Mouse (Mus musculus) limb, embryonic 10.5 days (tissue): ENCODE results near the gene Cyp4x1. TPM values are rescaled to one million over a fixed set of nuclear protein-coding genes. Genes with fewer than 3 reads are reported as not detected.
"Not testable (repeated sequence)": the region's sequence is repeated elsewhere in the genome, so short reads cannot be mapped to it uniquely, and the experiment has no call there.

Experiments
- DNase-seq: peaks from one replicate; pipeline ENCODE4 v3.0.0-alpha.2; 2017; ENCODE audit warnings: low spot score
- H3K27ac ChIP-seq: fragments of 300-500 bp; sonication (generic); 2 replicates; pipeline ENCODE4 v1.5.1; 2016; ENCODE audit warnings: mild to moderate bottlenecking
- H3K27me3 ChIP-seq: fragments of 300-500 bp; sonication (generic); 2 replicates; pipeline ENCODE4 v1.6.1; 2016; ENCODE audit warnings: low read depth, mild to moderate bottlenecking; ENCODE audit not compliant: poor library complexity, severe bottlenecking
- H3K36me3 ChIP-seq: fragments of 300-500 bp; sonication (generic); 2 replicates; pipeline ENCODE4 v1.6.1; 2016; ENCODE audit warnings: mild to moderate bottlenecking, moderate library complexity
- H3K4me1 ChIP-seq: fragments of 300-500 bp; sonication (generic); 2 replicates; pipeline ENCODE4 v1.6.1; 2016
- H3K4me3 ChIP-seq: fragments of 300-500 bp; sonication (generic); 2 replicates; pipeline ENCODE4 v1.5.1; 2016; ENCODE audit warnings: mild to moderate bottlenecking, moderate library complexity
- H3K9me3 ChIP-seq: fragments of 300-500 bp; sonication (generic); replicated peaks from 2 replicates; pipeline ENCODE4 v1.6.1; 2016; ENCODE audit warnings: mild to moderate bottlenecking
- WGBS: fragments of 180-500 bp; shearing (Covaris S2); methylation state at CpG from one replicate; pipeline ENCODE4 v1.1.7; 2016; 5-methylcytosine and 5-hydroxymethylcytosine counted together
- polyA plus RNA-seq: library from polyadenylated mRNA; unstranded; fragments of >200 nt; fragmentation: Nextera tagmentation; extraction: Ambion mirVana; gene quantifications from 2 replicates; pipeline ENCODE4 v1.2.1, GENCODE M21; 2016

The Cyp4x1 gene
- polyA plus RNA-seq, result 0.04 and 0.06 TPM in 2 replicates

- H3K4me1 ChIP-seq, result peaks cover 7% of the 10 kb centered on the region
- H3K36me3 ChIP-seq, result no peaks in the 10 kb centered on the region
- H3K27me3 ChIP-seq, result peaks cover 34% of the 10 kb centered on the region
- DNase-seq, result peak; percentile 45
- 2% methylated on average over 29 of the region's 29 CpGs for WGBS
- H3K9me3 ChIP-seq, result no peaks in the 10 kb centered on the region
- H3K27ac ChIP-seq, result no peak within 1 kb of the TSS
- H3K4me3 ChIP-seq, result peak within 1 kb of the TSS; percentile 41
These were observed at the start of gene Cyp4x1 for GRCm38 (mm10) chr4:115133621-115134295. TSS of gene Cyp4x1 (minus strand) at chr4:115134281.

DNA sequence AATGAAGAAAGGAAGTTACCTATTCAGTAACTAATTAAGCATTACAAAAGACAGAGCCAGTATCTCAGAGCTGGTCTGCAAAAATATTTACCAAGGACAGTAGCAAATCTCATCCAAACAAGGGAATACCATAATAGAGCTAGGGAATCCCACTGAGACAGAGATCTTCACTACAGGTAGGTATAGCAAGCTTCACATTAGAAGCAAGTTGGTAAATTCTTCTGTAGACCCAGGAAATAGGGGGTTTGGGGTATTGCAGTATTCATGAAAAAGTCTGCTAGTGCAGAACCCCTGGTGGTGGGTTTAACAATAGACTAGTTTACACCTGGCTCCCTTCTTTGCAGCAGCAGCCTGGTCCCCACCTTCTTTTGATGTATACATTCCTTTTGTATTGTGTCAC, 42.1 kb upstream of the Cyp4x1 start:
- not testable (repeated sequence) for H3K27me3 ChIP-seq, H3K4me1 ChIP-seq, H3K36me3 ChIP-seq, H3K9me3 ChIP-seq, DNase-seq, H3K4me3 ChIP-seq, H3K27ac ChIP-seq

DNA sequence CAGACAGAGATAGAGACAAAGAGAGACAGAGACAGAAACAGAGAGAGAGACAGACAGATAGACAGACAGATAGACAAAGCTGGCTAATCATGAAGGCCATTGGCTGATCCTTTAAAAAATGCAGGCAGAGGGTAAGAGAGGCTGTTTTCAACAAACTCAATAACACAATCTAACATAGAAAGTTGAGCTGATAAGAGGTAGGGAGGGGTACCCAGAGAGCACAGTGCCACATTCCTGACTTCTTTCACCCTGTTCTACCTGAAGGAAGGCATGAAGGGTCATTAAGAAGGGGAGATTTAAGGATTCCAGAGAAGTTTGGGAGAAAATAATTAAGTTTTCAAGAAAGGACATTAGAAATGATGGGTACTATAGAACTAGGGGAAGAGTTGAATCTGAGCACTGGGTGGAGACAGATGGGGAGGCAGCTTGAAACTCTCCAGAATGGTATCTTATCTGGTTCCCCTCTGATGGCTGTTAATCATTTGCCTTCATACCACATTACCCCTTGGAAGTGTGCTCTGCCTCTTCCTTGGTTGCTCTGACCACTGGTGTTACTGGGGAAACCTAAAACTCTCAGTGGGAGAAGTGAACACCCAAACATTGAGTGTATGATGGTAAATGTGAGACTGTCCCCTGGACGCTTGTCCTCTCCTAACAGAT, 40.7 kb upstream of the Cyp4x1 start:
- Histone ChIP-seq H3K9me3 (no peaks in the 10 kb centered on the region), H3K4me3 (no peak overlapping the region), H3K27me3 (no peaks in the 10 kb centered on the region), H3K4me1 (no peaks in the 10 kb centered on the region), H3K27ac (no peak overlapping the region), H3K36me3 (no peaks in the 10 kb centered on the region)
- no peak for DNase-seq
- WGBS, result 84% methylated on average over 1 of the region's 1 CpGs

- H3K4me1 ChIP-seq, H3K4me3 ChIP-seq, H3K9me3 ChIP-seq, DNase-seq, H3K36me3 ChIP-seq, H3K27me3 ChIP-seq, H3K27ac ChIP-seq: not testable (repeated sequence)
- WGBS, result 79% methylated on average over 3 of the region's 3 CpGs
These were observed 24.9 kb upstream of the Cyp4x1 start for GRCm38 (mm10) chr4:115158963-115159362.

- Histone ChIP-seq H3K4me3 (no peak overlapping the region), H3K36me3 (no peaks in the 10 kb centered on the region), H3K4me1 (no peaks in the 10 kb centered on the region), H3K9me3 (no peaks in the 10 kb centered on the region), H3K27ac (no peak overlapping the region), H3K27me3 (no peaks in the 10 kb centered on the region)
- DNase-seq, result no peak
- WGBS, result 91% methylated on average over 2 of the region's 2 CpGs
These were observed 20.6 kb upstream of the Cyp4x1 start for GRCm38 (mm10) chr4:115154723-115155122.

GRCm38 (mm10) chr4:115134296-115134630, 182 bp upstream of the Cyp4x1 start:
- no peak for DNase-seq
- H3K9me3 ChIP-seq, result no peaks in the 10 kb centered on the region
- peaks cover 7% of the 10 kb centered on the region for H3K4me1 ChIP-seq
- H3K27me3 ChIP-seq, result peaks cover 34% of the 10 kb centered on the region
- no peak overlapping the region for H3K4me3 ChIP-seq
- H3K27ac ChIP-seq, result no peak overlapping the region
- WGBS, result 25% methylated on average over 7 of the region's 7 CpGs
- no peaks in the 10 kb centered on the region for H3K36me3 ChIP-seq

DNA sequence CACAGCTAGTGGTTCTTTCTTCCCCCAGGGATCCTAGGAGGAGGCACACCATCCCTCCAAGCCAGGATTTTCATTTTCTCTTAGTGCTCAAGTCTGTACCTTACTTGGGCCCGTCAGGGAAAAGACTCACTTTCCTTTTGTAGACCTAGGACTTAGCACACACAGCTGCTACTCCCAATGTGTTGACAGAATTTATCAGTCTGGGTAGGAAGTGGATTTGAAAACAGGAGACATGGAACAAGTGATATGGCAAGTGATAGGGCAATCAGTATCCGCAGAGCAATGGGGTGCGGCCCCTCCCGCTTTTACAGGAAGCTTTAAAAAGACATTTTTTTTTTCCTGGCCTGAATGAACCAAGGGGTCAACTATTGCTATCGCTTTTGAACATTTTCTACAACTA, 996 bp downstream of the Cyp4x1 start:
- Histone ChIP-seq H3K27ac (no peak overlapping the region), H3K9me3 (no peaks in the 10 kb centered on the region), H3K4me3 (no peak overlapping the region), H3K4me1 (peaks cover 7% of the 10 kb centered on the region), H3K36me3 (no peaks in the 10 kb centered on the region), H3K27me3 (peaks cover 34% of the 10 kb centered on the region)
- WGBS, result 9% methylated on average over 5 of the region's 5 CpGs
- no peak for DNase-seq

DNA sequence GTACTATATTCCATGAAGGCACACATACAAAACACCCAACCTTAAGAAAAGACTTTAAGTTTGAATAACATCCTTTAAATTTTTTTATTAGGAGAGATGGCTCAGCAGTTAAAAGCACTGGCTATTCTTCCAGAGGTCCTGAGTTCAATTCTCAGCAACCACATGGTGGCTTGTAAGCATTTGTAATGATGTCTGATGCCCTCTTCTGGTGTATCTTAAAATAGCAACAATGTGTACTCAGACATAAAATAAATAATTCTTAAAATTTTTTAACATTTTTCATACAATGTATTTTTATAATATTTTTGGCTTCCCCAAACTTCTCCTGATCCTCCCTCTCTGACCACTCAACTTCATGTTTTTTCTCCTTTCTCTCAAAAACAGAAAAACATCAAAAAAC, 9.4 kb downstream of the Cyp4x1 start:
- DNase-seq, result no peak
- no peak overlapping the region for H3K4me3 ChIP-seq
- H3K9me3 ChIP-seq, result no peaks in the 10 kb centered on the region
- no peaks in the 10 kb centered on the region for H3K4me1 ChIP-seq
- no peak overlapping the region for H3K27ac ChIP-seq
- no peaks in the 10 kb centered on the region for H3K36me3 ChIP-seq
- no peaks in the 10 kb centered on the region for H3K27me3 ChIP-seq

GRCm38 (mm10) chr4:115123507-115123906, 10.6 kb downstream of the Cyp4x1 start:
- Histone ChIP-seq H3K9me3 (no peaks in the 10 kb centered on the region), H3K36me3 (no peaks in the 10 kb centered on the region), H3K4me3 (no peak overlapping the region), H3K27me3 (no peaks in the 10 kb centered on the region), H3K27ac (no peak overlapping the region), H3K4me1 (no peaks in the 10 kb centered on the region)
- no peak for DNase-seq
- WGBS, result 70% methylated on average over 2 of the region's 2 CpGs

- WGBS, result 89% methylated on average over 5 of the region's 5 CpGs
- DNase-seq, result no peak
- no peaks in the 10 kb centered on the region for H3K9me3 ChIP-seq
- H3K4me3 ChIP-seq, result no peak overlapping the region
- H3K36me3 ChIP-seq, result no peaks in the 10 kb centered on the region
- H3K27me3 ChIP-seq, result no peaks in the 10 kb centered on the region
- H3K4me1 ChIP-seq, result no peaks in the 10 kb centered on the region
- no peak overlapping the region for H3K27ac ChIP-seq
These were observed 12.5 kb downstream of the Cyp4x1 start for GRCm38 (mm10) chr4:115121608-115122007.

- no peaks in the 10 kb centered on the region for H3K9me3 ChIP-seq
- H3K36me3 ChIP-seq, result no peaks in the 10 kb centered on the region
- 84% methylated on average over 2 of the region's 2 CpGs for WGBS
- no peak overlapping the region for H3K4me3 ChIP-seq
- H3K27ac ChIP-seq, result no peak overlapping the region
- no peak for DNase-seq
- H3K27me3 ChIP-seq, result no peaks in the 10 kb centered on the region
- H3K4me1 ChIP-seq, result no peaks in the 10 kb centered on the region
These were observed 12.9 kb downstream of the Cyp4x1 start for GRCm38 (mm10) chr4:115121162-115121561.

GRCm38 (mm10) chr4:115119642-115120041, 14.4 kb downstream of the Cyp4x1 start:
- Histone ChIP-seq H3K4me1 (no peaks in the 10 kb centered on the region), H3K4me3 (no peak overlapping the region), H3K36me3 (no peaks in the 10 kb centered on the region), H3K27me3 (no peaks in the 10 kb centered on the region), H3K9me3 (no peaks in the 10 kb centered on the region), H3K27ac (no peak overlapping the region)
- DNase-seq, result no peak
- 87% methylated on average over 3 of the region's 3 CpGs for WGBS

DNA sequence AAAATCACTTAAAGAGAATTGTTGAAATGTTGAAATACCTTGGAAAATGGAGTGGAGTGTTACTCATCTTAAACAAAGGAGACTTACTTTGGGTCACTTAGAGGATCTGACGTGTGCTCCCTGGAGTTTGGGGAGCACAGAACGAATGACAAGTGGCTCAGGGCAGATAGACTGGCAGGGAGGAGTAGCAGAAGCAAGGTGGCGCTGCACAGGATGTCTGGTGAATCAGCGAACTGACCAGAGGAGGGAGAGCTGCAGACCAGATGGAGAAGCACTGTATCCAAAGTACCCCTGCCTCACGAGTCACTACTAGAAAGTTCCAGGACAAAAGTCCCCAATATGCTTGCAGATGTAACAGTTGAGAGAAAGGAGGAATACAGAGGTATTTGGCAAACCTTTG, 20.8 kb downstream of the Cyp4x1 start:
- Histone ChIP-seq H3K27ac (no peak overlapping the region), H3K36me3 (no peaks in the 10 kb centered on the region), H3K9me3 (no peaks in the 10 kb centered on the region), H3K4me1 (no peaks in the 10 kb centered on the region), H3K4me3 (no peak overlapping the region), H3K27me3 (no peaks in the 10 kb centered on the region)
- no peak for DNase-seq
- 27% methylated on average over 5 of the region's 5 CpGs for WGBS

GRCm38 (mm10) chr4:115111167-115111566, 22.9 kb downstream of the Cyp4x1 start:
- Histone ChIP-seq H3K36me3 (no peaks in the 10 kb centered on the region), H3K27ac (no peak overlapping the region), H3K27me3 (no peaks in the 10 kb centered on the region), H3K4me3 (no peak overlapping the region), H3K9me3 (no peaks in the 10 kb centered on the region), H3K4me1 (no peaks in the 10 kb centered on the region)
- DNase-seq, result no peak
- 76% methylated on average over 2 of the region's 2 CpGs for WGBS
